ENCODE assay signal across 10 mouse cellular contexts in genomic region chr2:26141893-26142635, GRCm38 (mm10). TPM values are rescaled to one million over a fixed set of nuclear protein-coding genes. Genes with fewer than 3 reads are reported as not detected.
DNase-seq lines count a peak whose midpoint lies in the region; ATAC-seq and TF ChIP-seq lines count a peak whose summit lies in the region.
"Had no signal": no experiment of that assay in that cellular context is flagged by ENCODE, and none has a peak within 500 bp of the region (broad histone marks: within the 10 kb centered on the region; RNA-seq: fewer than 3 reads in every experiment).

No protein-coding gene starts in this region.

- H3K4me3 ChIP-seq in forebrain, embryonic 11.5 days (ENCODE audit: low read depth, low read length): no peak overlapping the region
- H3K4me3 ChIP-seq in forebrain, embryonic 14.5 days (ENCODE audit: low read depth, low read length): no peak overlapping the region
- no peak overlapping the region for H3K4me3 ChIP-seq in testis, adult 2 months (ENCODE audit: control insufficient read depth, low read depth, low read length)

- H3K27ac ChIP-seq in forebrain, embryonic 11.5 days (ENCODE audit: low read depth, low read length): no peak overlapping the region
- no peak overlapping the region for H3K27ac ChIP-seq in forebrain, embryonic 14.5 days (ENCODE audit: low read depth, low read length)
- no peak overlapping the region for H3K27ac ChIP-seq in testis, adult 2 months (ENCODE audit: control insufficient read depth, insufficient read depth, low read depth, low read length)
- H3K27ac ChIP-seq: macrophage had no signal

- H3K36me3 ChIP-seq in forebrain, embryonic 11.5 days (ENCODE audit: control insufficient read depth, insufficient read depth, low read length): no peaks in the 10 kb centered on the region
- peaks cover 10% of the 10 kb centered on the region for H3K36me3 ChIP-seq in forebrain, embryonic 14.5 days (ENCODE audit: control insufficient read depth, insufficient read depth, low read length)
- H3K36me3 ChIP-seq in testis, adult 2 months (ENCODE audit: control insufficient read depth, insufficient read depth, low read length): peaks cover 4% of the 10 kb centered on the region

- peak; percentile 59; the same call in 1 of the 2 replicates for TF ChIP-seq CTCF in testis, adult 2 months (IDR thresholded peaks at IDR 0.05; ENCODE audit: control insufficient read depth, insufficient read depth, insufficient replicate concordance, low read depth, low read length)

- 65% methylated on average over 12 of the region's 12 CpGs for WGBS in forebrain, embryonic 11.5 days
- 65% methylated on average over 12 of the region's 12 CpGs for WGBS in forebrain, embryonic 14.5 days

- H3K4me2 ChIP-seq in forebrain, embryonic 11.5 days (ENCODE audit: low read depth, low read length, severe bottlenecking): no peak overlapping the region
- no peak overlapping the region for H3K4me2 ChIP-seq in forebrain, embryonic 14.5 days (ENCODE audit: low read length)

- H3K4me1 ChIP-seq in forebrain, embryonic 11.5 days (replicated peaks; ENCODE audit: control insufficient read depth, insufficient read depth, low read length): peaks cover 13% of the 10 kb centered on the region
- peaks cover 12% of the 10 kb centered on the region for H3K4me1 ChIP-seq in forebrain, embryonic 14.5 days (ENCODE audit: control insufficient read depth, insufficient read depth, low read length)
- peaks cover 16% of the 10 kb centered on the region for H3K4me1 ChIP-seq in testis, adult 2 months (ENCODE audit: control insufficient read depth, insufficient read depth, low read length)

- no peaks in the 10 kb centered on the region for H3K27me3 ChIP-seq in forebrain, embryonic 11.5 days (ENCODE audit: control insufficient read depth, insufficient read depth, low read length)
- no peaks in the 10 kb centered on the region for H3K27me3 ChIP-seq in forebrain, embryonic 14.5 days (replicated peaks; ENCODE audit: control insufficient read depth, insufficient read depth, low read length)
- no peaks in the 10 kb centered on the region for H3K27me3 ChIP-seq in testis, adult 2 months (ENCODE audit: control insufficient read depth, insufficient read depth, low read length)
- H3K27me3 ChIP-seq: Patski had no signal

- no peaks in the 10 kb centered on the region for H3K9me3 ChIP-seq in forebrain, embryonic 11.5 days (ENCODE audit: control insufficient read depth, low read length)
- no peaks in the 10 kb centered on the region for H3K9me3 ChIP-seq in forebrain, embryonic 14.5 days (replicated peaks; ENCODE audit: control insufficient read depth, low read length)

- ATAC-seq in forebrain, embryonic 11.5 days (replicated peaks; ENCODE audit: low FRiP score): no peak
- no peak for ATAC-seq in forebrain, embryonic 14.5 days
- ATAC-seq: Patski had no signal

- peak; percentile 65 for DNase-seq in forebrain, embryonic 11.5 days (ENCODE audit: low spot score)
- no peak for DNase-seq in forebrain, embryonic 14.5 days (ENCODE audit: low spot score)
- no peak for DNase-seq in testis, postnatal 14 days (ENCODE audit: low spot score)
- peak; percentile 69 to 75 for DNase-seq in cerebellum, postnatal 36 days
- DNase-seq in kidney, postnatal 25 days: peak; percentile 79 to 87
- DNase-seq in lung, postnatal 4 days: peak; percentile 76
- DNase-seq in Muller cell, postnatal 12 days (ENCODE audit: inconsistent ontology term): no peak

- no peak for TF ChIP-seq POLR2A in testis, adult 2 months (IDR thresholded peaks at IDR 0.05; ENCODE audit: control insufficient read depth, low read depth, low read length)

- H3K9ac ChIP-seq in forebrain, embryonic 11.5 days (ENCODE audit: low read length): no peak overlapping the region
- H3K9ac ChIP-seq in forebrain, embryonic 14.5 days (ENCODE audit: low read length): no peak overlapping the region

RNA-seq across cellular contexts. Expression of gene Nacc2, which starts 19.0 kb away (rescaled TPM):
- polyA plus RNA-seq in forebrain, embryonic 11.5 days (2014; fragmentation: Nextera tagmentation; extraction: Ambion mirVana): 6.5 and 8.6 TPM in 2 replicates
- 6.1 and 11.8 TPM in 2 replicates for polyA plus RNA-seq in forebrain, embryonic 14.5 days (2014; fragmentation: Nextera tagmentation; extraction: Ambion mirVana)
- 5.2 and 5.3 TPM in 2 replicates for polyA plus RNA-seq in testis, adult 2 months (2012; rRNA removed)

Comparison
In these comparisons a context has a peak if more than half of its experiments do, and no peak if none do; other contexts are left out.
1. DNase-seq: peak in forebrain, embryonic 11.5 days (single experiment), cerebellum, postnatal 36 days (2 of 2), kidney, postnatal 25 days (2 of 2) and lung, postnatal 4 days (2 of 2); none in forebrain, embryonic 14.5 days (single experiment), testis, postnatal 14 days (single experiment) and Muller cell, postnatal 12 days (single experiment).